Mouse (Mus musculus) kidney, postnatal 0 days (tissue): Measurements from ENCODE around the gene Tpcn2. TPM values are rescaled to one million over a fixed set of nuclear protein-coding genes. Genes with fewer than 3 reads are reported as not detected.

Experiments
- ATAC-seq: fragments of 200-750 bp; cut with Nextera tagmentation; replicated peaks from 2 replicates; pipeline ENCODE4 v1.8.0; 2017; ENCODE audit warnings: low read depth, moderate number of reproducible peaks, moderate TSS enrichment, moderate library complexity; ENCODE audit not compliant: low FRiP score
- DNase-seq: peaks from one replicate; pipeline ENCODE4 v3.0.0-alpha.2; 2016; ENCODE audit warnings: low spot score
- H3K27ac ChIP-seq: fragments of 300-500 bp; sonication (generic); 2 replicates; pipeline ENCODE4 v1.5.1; 2014; ENCODE audit warnings: mild to moderate bottlenecking
- H3K27me3 ChIP-seq: fragments of 300-500 bp; sonication (generic); 2 replicates; pipeline ENCODE4 v1.6.1; 2014; ENCODE audit warnings: low read length, mixed read lengths; ENCODE audit not compliant: insufficient read depth
- H3K36me3 ChIP-seq: fragments of 300-500 bp; sonication (generic); 2 replicates; pipeline ENCODE4 v1.6.1; 2014; ENCODE audit warnings: low read length, mixed read lengths; ENCODE audit not compliant: insufficient read depth
- H3K4me1 ChIP-seq: fragments of 300-500 bp; sonication (generic); replicated peaks from 2 replicates; pipeline ENCODE4 v1.6.1; 2014; ENCODE audit warnings: antibody characterized with exemption, low read length, mixed read lengths; ENCODE audit not compliant: insufficient read depth
- H3K4me2 ChIP-seq: fragments of 300-500 bp; sonication (generic); 2 replicates; pipeline ENCODE4 v1.6.1; 2014; ENCODE audit warnings: mild to moderate bottlenecking, low read length, moderate library complexity, mixed read lengths
- H3K4me3 ChIP-seq: fragments of 300-500 bp; sonication (generic); replicated peaks from 2 replicates; pipeline ENCODE4 v1.5.1; 2014; ENCODE audit warnings: low read depth, low read length
- H3K9ac ChIP-seq: fragments of 300-500 bp; sonication (generic); 2 replicates; pipeline ENCODE4 v1.6.1; 2014; ENCODE audit warnings: low read depth, low read length
- H3K9me3 ChIP-seq: fragments of 300-500 bp; sonication (generic); replicated peaks from 2 replicates; pipeline ENCODE4 v1.6.1; 2016; ENCODE audit warnings: low read length, inconsistent platforms, mixed read lengths
- CTCF ChIP-seq: IDR thresholded peaks from 2 replicates; pipeline ENCODE4 v1.5.1; 2016; ENCODE audit warnings: antibody characterized with exemption, low read depth, mild to moderate bottlenecking, moderate library complexity
- WGBS: fragments of 180-500 bp; shearing (Covaris S2); extraction: QIAGEN DNeasy Blood & Tissue Kit; methylation state at CpG from one replicate; pipeline ENCODE4 v1.1.7; 2014; 5-methylcytosine and 5-hydroxymethylcytosine counted together
- polyA plus RNA-seq: library from polyadenylated mRNA; unstranded; fragments of >200 nt; fragmentation: Nextera tagmentation; extraction: Ambion mirVana; gene quantifications from 2 replicates; pipeline ENCODE4 v1.2.1, GENCODE M21; 2015

The Tpcn2 gene
- polyA plus RNA-seq, 1 experiment from 2014 or later = 7.7 TPM

DNA sequence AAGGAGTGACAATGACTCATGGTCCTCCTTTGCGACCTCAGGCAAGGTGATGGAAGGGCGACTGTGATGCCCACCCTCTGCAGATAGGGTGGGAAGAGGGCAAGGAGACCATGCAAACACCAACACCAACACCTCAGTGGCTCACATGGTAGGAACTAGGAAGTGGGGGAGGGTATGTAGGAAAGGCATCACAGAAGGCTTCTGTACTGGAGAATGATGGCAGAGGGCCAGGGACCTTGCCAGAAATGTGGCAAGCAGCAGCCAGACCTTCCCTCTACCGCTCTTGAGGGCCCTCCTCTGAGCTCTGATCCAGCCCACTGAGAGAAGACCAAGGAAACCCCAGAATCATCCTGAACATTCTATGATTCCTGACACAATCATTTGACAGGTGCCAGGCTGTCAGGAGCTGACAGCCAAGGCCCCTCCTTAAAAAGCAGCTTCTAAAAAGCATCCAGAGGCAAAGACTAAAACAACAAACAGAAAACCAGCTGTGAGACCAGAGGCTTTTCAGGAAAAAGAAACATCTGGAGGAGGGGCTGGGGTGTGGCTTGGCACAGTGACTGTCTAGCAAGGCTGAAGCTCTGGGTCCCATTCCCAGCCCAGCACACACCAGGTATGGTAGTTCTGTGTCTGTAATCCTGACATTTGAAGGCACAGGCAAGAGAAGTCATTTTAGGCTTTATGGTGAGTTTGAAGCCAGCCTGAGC lies 89.2 kb downstream of the Tpcn2 start:
- H3K27me3 ChIP-seq = no peaks in the 10 kb centered on the region
- H3K4me2 ChIP-seq = no peak overlapping the region
- H3K4me3 ChIP-seq = no peak overlapping the region
- no peak overlapping the region for H3K9ac ChIP-seq
- peaks cover 18% of the 10 kb centered on the region for H3K4me1 ChIP-seq
- H3K36me3 ChIP-seq = no peaks in the 10 kb centered on the region
- ATAC-seq (no peak), DNase-seq (peak; percentile 81)
- H3K9me3 ChIP-seq = no peaks in the 10 kb centered on the region
- TF ChIP-seq CTCF = no peak
- 61% methylated on average over 3 of the region's 3 CpGs for WGBS
- H3K27ac ChIP-seq = no peak overlapping the region

DNA sequence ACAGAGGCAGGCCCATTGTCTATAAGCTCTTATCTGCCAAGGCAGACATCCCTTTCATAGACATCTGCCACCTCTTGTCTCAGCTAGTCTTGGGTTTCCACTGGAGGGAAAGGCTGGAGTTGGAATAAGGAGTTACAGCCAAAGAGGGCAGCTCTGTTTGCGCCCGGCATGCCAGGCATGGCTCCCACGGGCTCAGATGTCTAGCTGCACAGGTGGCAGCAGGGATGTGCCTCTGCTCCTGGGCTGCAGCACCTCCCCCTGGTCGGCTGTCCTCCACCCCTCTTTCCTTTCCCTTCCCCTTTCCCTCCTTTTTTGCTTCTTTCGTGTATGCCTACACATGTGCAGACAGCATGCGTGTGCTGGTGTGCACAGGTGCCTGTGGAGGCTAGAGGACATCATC lies 91.0 kb downstream of the Tpcn2 start:
- Histone ChIP-seq H3K9me3 (no peaks in the 10 kb centered on the region), H3K4me1 (peaks cover 18% of the 10 kb centered on the region), H3K4me2 (no peak overlapping the region), H3K4me3 (no peak overlapping the region), H3K27me3 (no peaks in the 10 kb centered on the region), H3K9ac (no peak overlapping the region), H3K27ac (no peak overlapping the region), H3K36me3 (no peaks in the 10 kb centered on the region)
- DNase-seq = peak; percentile 69
- TF ChIP-seq CTCF = peak; percentile 45
- WGBS = 58% methylated on average over 6 of the region's 6 CpGs
- peak; percentile 20; the same call in 1 of the 2 replicates for ATAC-seq

DNA sequence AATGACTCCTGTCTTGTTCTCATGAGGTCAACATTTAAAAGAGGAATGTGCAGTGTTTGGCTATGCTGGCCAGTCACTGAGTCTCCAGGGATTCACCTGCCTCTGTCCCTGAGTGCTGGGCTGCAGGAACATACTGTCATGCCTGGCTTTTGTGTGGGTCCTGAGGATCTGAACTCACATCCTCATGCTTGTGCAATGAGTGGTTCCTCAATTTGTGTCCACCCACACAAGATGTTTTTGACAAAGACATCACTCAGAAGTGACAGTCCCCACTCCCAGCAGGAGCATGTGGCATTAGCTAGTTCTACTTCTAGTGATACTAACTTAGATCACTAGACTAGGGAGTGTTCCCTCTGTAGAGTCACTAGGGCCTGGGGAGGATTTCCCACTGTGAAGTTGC lies 93.3 kb downstream of the Tpcn2 start:
- ATAC-seq (no peak), DNase-seq (no peak)
- Histone ChIP-seq H3K9ac (no peak overlapping the region), H3K4me3 (no peak overlapping the region), H3K4me1 (peaks cover 18% of the 10 kb centered on the region), H3K27me3 (no peaks in the 10 kb centered on the region), H3K27ac (no peak overlapping the region), H3K9me3 (no peaks in the 10 kb centered on the region), H3K36me3 (no peaks in the 10 kb centered on the region), H3K4me2 (no peak overlapping the region)
- TF ChIP-seq CTCF = no peak

DNA sequence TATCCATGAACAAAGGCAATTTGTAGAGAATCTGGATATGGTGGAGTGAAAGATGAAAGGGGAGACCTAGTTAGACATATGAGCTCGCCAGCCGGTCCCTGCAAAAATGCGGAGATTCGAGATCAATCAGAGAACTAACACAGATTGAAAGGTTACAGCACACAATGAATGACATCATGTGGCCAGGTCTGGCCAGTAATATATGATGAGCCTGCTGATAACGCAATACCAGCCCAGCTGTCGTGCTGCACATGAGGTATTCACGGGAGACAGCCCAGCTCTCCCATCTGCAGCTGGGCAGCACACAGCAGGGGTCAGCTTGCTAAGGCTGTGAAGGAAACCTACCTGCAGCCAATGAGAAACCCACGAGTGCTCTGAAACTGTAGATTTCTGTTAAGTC lies 94.5 kb downstream of the Tpcn2 start:
- H3K9ac ChIP-seq = no peak overlapping the region
- TF ChIP-seq CTCF = no peak
- H3K4me3 ChIP-seq = no peak overlapping the region
- no peaks in the 10 kb centered on the region for H3K9me3 ChIP-seq
- H3K4me2 ChIP-seq = no peak overlapping the region
- 53% methylated on average over 8 of the region's 8 CpGs for WGBS
- H3K36me3 ChIP-seq = no peaks in the 10 kb centered on the region
- no peak for DNase-seq
- H3K27me3 ChIP-seq = no peaks in the 10 kb centered on the region
- no peak for ATAC-seq
- H3K4me1 ChIP-seq = peaks cover 6% of the 10 kb centered on the region
- H3K27ac ChIP-seq = no peak overlapping the region

DNA sequence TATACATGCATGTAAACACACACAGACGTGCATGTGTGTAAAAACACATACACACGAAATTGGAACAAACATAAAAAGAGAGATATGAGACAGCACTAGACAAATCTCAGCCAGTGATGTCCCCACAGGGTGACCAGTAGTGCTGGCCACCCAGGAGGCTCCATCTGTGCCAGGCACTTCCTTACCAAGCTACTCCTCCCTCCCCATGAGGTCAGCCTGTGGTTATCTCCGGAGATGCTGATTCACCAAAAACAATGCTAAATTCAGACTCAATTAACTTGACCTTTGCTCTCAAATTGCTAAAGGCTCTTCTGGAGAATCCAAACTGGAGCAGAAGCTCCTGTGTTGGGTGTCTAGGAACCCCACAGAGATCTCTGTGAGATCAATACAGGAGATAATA lies 96.0 kb downstream of the Tpcn2 start:
- no peak for TF ChIP-seq CTCF
- Histone ChIP-seq H3K9me3 (no peaks in the 10 kb centered on the region), H3K4me3 (no peak overlapping the region), H3K27ac (no peak overlapping the region), H3K4me2 (no peak overlapping the region), H3K4me1 (no peaks in the 10 kb centered on the region), H3K9ac (no peak overlapping the region), H3K36me3 (no peaks in the 10 kb centered on the region), H3K27me3 (no peaks in the 10 kb centered on the region)
- DNase-seq = no peak
- WGBS = 71% methylated on average over 3 of the region's 3 CpGs
- no peak for ATAC-seq

DNA sequence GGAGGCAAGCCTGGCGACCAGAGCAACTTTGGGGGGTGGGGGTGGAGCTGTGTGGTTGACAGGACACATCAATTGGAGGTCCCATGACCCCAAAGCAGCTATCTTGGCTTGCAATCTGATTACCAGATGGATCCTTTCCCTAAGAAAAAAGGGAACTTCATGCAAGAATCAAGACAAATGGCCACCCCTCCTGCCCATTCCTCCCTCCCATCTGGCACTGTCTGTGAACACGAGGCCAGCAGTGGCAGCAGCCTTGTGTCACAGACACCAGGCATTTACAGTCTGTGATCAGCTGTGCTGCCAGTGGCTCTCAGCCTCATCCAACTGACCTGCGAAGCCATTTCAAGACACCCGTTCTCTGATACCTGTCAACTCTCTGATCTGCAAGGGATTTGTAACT lies 101.4 kb downstream of the Tpcn2 start:
- no peaks in the 10 kb centered on the region for H3K36me3 ChIP-seq
- H3K4me3 ChIP-seq = no peak overlapping the region
- H3K4me1 ChIP-seq = no peaks in the 10 kb centered on the region
- H3K27ac ChIP-seq = no peak overlapping the region
- no peak for TF ChIP-seq CTCF
- WGBS = 58% methylated on average over 4 of the region's 4 CpGs
- no peaks in the 10 kb centered on the region for H3K27me3 ChIP-seq
- no peak overlapping the region for H3K9ac ChIP-seq
- H3K4me2 ChIP-seq = no peak overlapping the region
- DNase-seq (no peak), ATAC-seq (no peak)
- no peaks in the 10 kb centered on the region for H3K9me3 ChIP-seq
